Mouse (Mus musculus) CH12.LX (cell line): ENCODE measurements at regions not wholly inside any gene's neighbourhood (a gene's known extent, or its start where the extent isn't known, plus 50 kb on each side); places are given as distances from the start of the nearest gene placed in this dataset.
"Not testable (repeated sequence)": the region's sequence is repeated elsewhere in the genome, so short reads cannot be mapped to it uniquely, and the experiment has no call there.

Source experiments
- DNase-seq: peaks from one replicate; pipeline ENCODE4 v3.0.0-alpha.2; 2013; ENCODE audit errors: extremely low read depth
- H3K27ac ChIP-seq: 2 replicates; pipeline ENCODE4 v1.5.1; 2012; ENCODE audit warnings: low read depth, mild to moderate bottlenecking, control low read depth, moderate library complexity; ENCODE audit not compliant: insufficient read depth
- H3K27me3 ChIP-seq: replicated peaks from 2 replicates; pipeline ENCODE3; 2012; ENCODE audit warnings: inconsistent platforms
- H3K36me3 ChIP-seq, 2 experiments: replicated peaks in 1 of 2; 2 replicates each; pipeline versions ENCODE3 to v1.6.1; 2012; ENCODE audit warnings: inconsistent platforms in 1 of 2, low read length in 1 of 2, mild to moderate bottlenecking in 1 of 2, mixed read lengths in 1 of 2, moderate library complexity in 1 of 2; ENCODE audit not compliant: control insufficient read depth in 1 of 2, insufficient read depth in 1 of 2
- H3K4me1 ChIP-seq, 2 experiments: 2 replicates each; pipeline ENCODE4 v1.6.1; 2012; ENCODE audit warnings: inconsistent platforms in 1 of 2, moderate library complexity in 1 of 2; ENCODE audit not compliant: insufficient read depth in 2 of 2, control insufficient read depth in 1 of 2
- H3K4me2 ChIP-seq: 2 replicates; pipeline ENCODE4 v1.6.1; 2012; ENCODE audit warnings: low read depth, mild to moderate bottlenecking, control low read depth; ENCODE audit not compliant: poor library complexity, insufficient read depth, severe bottlenecking
- H3K4me3 ChIP-seq, 3 experiments: fragments of 150-350 bp in 1 of 3; sonication (generic) in 1 of 3; replicated peaks in 1 of 3; 2 replicates each; pipeline versions ENCODE3 to v1.5.1; 2011 to 2012; ENCODE audit warnings: low read depth in 2 of 3, low read length in 2 of 3, mild to moderate bottlenecking in 2 of 3, moderate library complexity in 2 of 3, control low read depth in 1 of 3, improper control_type of control experiment in 1 of 3, inconsistent platforms in 1 of 3, mixed read lengths in 1 of 3; ENCODE audit not compliant: poor library complexity in 1 of 3
- H3K79me2 ChIP-seq: replicated peaks from 2 replicates; pipeline ENCODE4 v1.6.1; 2012; ENCODE audit warnings: mild to moderate bottlenecking, moderate library complexity; ENCODE audit not compliant: control insufficient read depth, poor library complexity, insufficient read depth, severe bottlenecking; ENCODE audit errors: extremely low read depth
- H3K9ac ChIP-seq: 2 replicates; pipeline ENCODE4 v1.6.1; 2012; ENCODE audit warnings: low read depth, mild to moderate bottlenecking, control low read depth, moderate library complexity; ENCODE audit not compliant: insufficient read depth
- H3K9me3 ChIP-seq: replicated peaks from 2 replicates; pipeline ENCODE3; 2012; ENCODE audit warnings: low read length, inconsistent platforms, mixed read lengths
- BHLHE40 ChIP-seq: IDR thresholded peaks from 2 replicates; pipeline ENCODE4 v1.6.1; 2011; ENCODE audit warnings: mild to moderate bottlenecking, low read depth, low read length, improper control_type of control experiment
- dilution Hi-C: fragments of 300-500 bp; cut with MboI; formaldehyde crosslinking; loops from 2 replicates; pipeline ENCODE4 v1.14.3; 2020; ENCODE audit warnings: low sequenced_read_pairs; ENCODE audit not compliant: extremely low pct_unique_long_range_greater_than_20kb, extremely low pct_ligation_motif_present
- in situ Hi-C: fragments of 300-500 bp; cut with MboI; formaldehyde crosslinking; loops from 3 replicates; pipeline ENCODE4 v1.14.3; 2019; ENCODE audit warnings: low sequenced_read_pairs, low pct_ligation_motif_present, low pct_unique_long_range_greater_than_20kb, mixed read lengths

DNA sequence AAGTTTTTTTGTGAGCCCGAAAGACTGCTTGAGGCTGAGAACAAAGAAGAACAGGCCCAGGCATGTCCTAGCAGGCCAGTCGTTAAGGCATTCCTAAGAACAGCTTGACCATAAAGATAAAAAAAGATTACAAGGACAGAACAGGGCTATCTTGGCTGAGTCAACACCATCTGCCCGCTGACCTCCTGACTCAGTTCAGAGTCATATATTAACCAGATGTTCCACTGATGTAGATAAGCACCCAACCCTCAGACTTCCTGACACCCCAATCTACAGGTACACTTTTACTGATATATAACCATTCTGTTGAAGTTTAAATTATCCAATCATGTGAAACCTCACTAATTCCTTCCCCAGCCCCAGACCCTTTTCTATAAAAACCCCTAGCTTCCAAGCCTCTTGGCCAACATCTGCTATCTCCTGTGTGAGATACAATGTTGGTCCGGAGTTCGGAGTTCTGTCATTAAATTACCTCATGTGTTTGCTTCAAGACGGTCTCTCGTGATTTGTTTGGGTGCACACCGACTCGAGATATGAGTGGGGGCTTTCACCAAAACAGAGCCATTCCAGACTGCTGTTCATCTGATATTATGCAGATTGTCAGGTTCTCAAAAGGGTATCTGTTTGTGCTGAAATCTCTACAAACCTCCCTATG is 413.8 kb downstream of the Tusc1 start:
- no peaks in the 10 kb centered on the region for H3K27me3 ChIP-seq
- in situ Hi-C loops, result no loop called here
- no peak for TF ChIP-seq BHLHE40
- TF ChIP-seq, all 38 proteins: peak for 0
- dilution Hi-C loops, result no loop called here
- no peaks in the 10 kb centered on the region for H3K79me2 ChIP-seq
- no peak for DNase-seq
- no peaks in the 10 kb centered on the region for H3K4me1 ChIP-seq
- no peak overlapping the region for H3K9ac ChIP-seq
- H3K4me2 ChIP-seq, result no peak overlapping the region
- no peaks in the 10 kb centered on the region for H3K9me3 ChIP-seq
- H3K27ac ChIP-seq, result no peak overlapping the region
- H3K4me3 ChIP-seq, result no peak overlapping the region
- H3K36me3 ChIP-seq, result no peaks in the 10 kb centered on the region

DNA sequence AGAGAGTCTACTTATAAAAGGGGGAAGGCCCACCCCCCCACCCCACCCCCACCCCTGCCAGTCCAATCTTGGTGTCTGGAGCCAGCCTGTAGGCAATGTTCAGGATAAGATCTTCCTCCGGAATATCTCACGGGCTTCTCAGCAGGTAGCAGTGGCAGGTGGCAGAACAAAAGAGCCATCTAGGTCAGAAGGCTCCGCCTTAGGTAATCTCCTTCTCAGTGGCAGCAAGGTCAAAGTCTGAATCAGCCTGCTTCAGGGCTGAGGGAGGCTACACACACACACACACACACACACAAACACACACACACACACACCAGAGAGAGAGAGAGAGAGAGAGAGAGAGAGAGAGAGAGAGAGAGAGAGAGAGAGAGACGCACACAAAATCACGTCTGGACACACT is 431.8 kb downstream of the Tusc1 start:
- H3K36me3 ChIP-seq, H3K4me3 ChIP-seq, dilution Hi-C loops, H3K4me1 ChIP-seq, H3K9ac ChIP-seq, H3K27me3 ChIP-seq, in situ Hi-C loops, H3K27ac ChIP-seq, DNase-seq, H3K79me2 ChIP-seq, H3K4me2 ChIP-seq, H3K9me3 ChIP-seq: not testable (repeated sequence)
